Mouse (Mus musculus) testis, postnatal 14 days (tissue): ENCODE data around the gene Fam163a.

Experiments
- DNase-seq: peaks from one replicate; pipeline ENCODE4 v3.0.0; 2021; ENCODE audit warnings: low spot score

Fam163a gene

GRCm38 (mm10) chr1:156027849-156028248, 177.0 kb downstream of the Fam163a start:
- no peak for DNase-seq
